In genomic region chr1:39645905-39646759, GRCm38 (mm10) we compare ENCODE assay signal across 10 mouse cellular contexts. TPM values are rescaled to one million over a fixed set of nuclear protein-coding genes. Genes with fewer than 3 reads are reported as not detected.
DNase-seq lines count a peak whose midpoint lies in the region; ATAC-seq and TF ChIP-seq lines count a peak whose summit lies in the region.
"Had no signal": no experiment of that assay in that cellular context is flagged by ENCODE, and none has a peak within 500 bp of the region (broad histone marks: within the 10 kb centered on the region; RNA-seq: fewer than 3 reads in every experiment).

No protein-coding gene starts in this region.

- DNase-seq in embryonic facial prominence, embryonic 10.5 days (ENCODE audit: low spot score), result no peak
- peak; percentile 9 for DNase-seq in spleen, adult 12 weeks (ENCODE audit: low spot score)
- no peak for DNase-seq in spleen, adult 18-20 months
- peak; percentile 44 to 53 for DNase-seq in layer of hippocampus, adult 8-10 months (ENCODE audit: low spot score in 2 of 2)
- DNase-seq in stomach, postnatal 0 days (ENCODE audit: low spot score), result peak; percentile 21
- no peak for DNase-seq in testis, postnatal 10 days (ENCODE audit: low spot score)
- no peak for DNase-seq in urinary bladder, adult 2 months (ENCODE audit: low spot score)
- DNase-seq: lung, embryonic 14.5 days had no signal

- 47% methylated on average over 8 of the region's 8 CpGs for WGBS in embryonic facial prominence, embryonic 13.5 days
- 49% methylated on average over 8 of the region's 8 CpGs for WGBS in embryonic facial prominence, embryonic 10.5 days
- 57% methylated on average over 8 of the region's 8 CpGs for WGBS in stomach, postnatal 0 days

- H3K4me1 ChIP-seq in embryonic facial prominence, embryonic 13.5 days, result peaks cover 16% of the 10 kb centered on the region
- peaks cover 21% of the 10 kb centered on the region for H3K4me1 ChIP-seq in embryonic facial prominence, embryonic 10.5 days
- peaks cover 2% of the 10 kb centered on the region; the same call in 1 of the 2 replicates for H3K4me1 ChIP-seq in stomach, postnatal 0 days (replicated peaks; ENCODE audit: control insufficient read depth, insufficient read depth)

- TF ChIP-seq CTCF in stomach, postnatal 0 days (IDR thresholded peaks at IDR 0.05; ENCODE audit: low read depth), result no peak

- H3K36me3 ChIP-seq in embryonic facial prominence, embryonic 13.5 days, result no peaks in the 10 kb centered on the region
- no peaks in the 10 kb centered on the region for H3K36me3 ChIP-seq in embryonic facial prominence, embryonic 10.5 days (replicated peaks)
- H3K36me3 ChIP-seq in stomach, postnatal 0 days (ENCODE audit: control insufficient read depth, insufficient read depth, low read length), result no peaks in the 10 kb centered on the region

- no peak overlapping the region for H3K4me2 ChIP-seq in embryonic facial prominence, embryonic 13.5 days
- no peak overlapping the region for H3K4me2 ChIP-seq in stomach, postnatal 0 days (replicated peaks; ENCODE audit: low read depth)
- H3K4me2 ChIP-seq: lung, embryonic 14.5 days had no signal

- H3K27ac ChIP-seq in embryonic facial prominence, embryonic 13.5 days, result 0 out of 2 replicates have a peak overlapping the region, but pooled peaks have one; percentile 7
- H3K27ac ChIP-seq in embryonic facial prominence, embryonic 10.5 days (replicated peaks), result no peak overlapping the region
- no peak overlapping the region for H3K27ac ChIP-seq in stomach, postnatal 0 days (replicated peaks)

- ATAC-seq in embryonic facial prominence, embryonic 13.5 days (ENCODE audit: insufficient number of reproducible peaks, insufficient read depth, low FRiP score, low TSS enrichment, low read depth), result no peak
- ATAC-seq in stomach, postnatal 0 days (ENCODE audit: low FRiP score, low TSS enrichment), result no peak

- H3K9ac ChIP-seq in embryonic facial prominence, embryonic 13.5 days, result no peak overlapping the region
- no peak overlapping the region for H3K9ac ChIP-seq in stomach, postnatal 0 days (ENCODE audit: low read length)
- H3K9ac ChIP-seq: lung, embryonic 14.5 days had no signal

- peaks cover 33% of the 10 kb centered on the region for H3K27me3 ChIP-seq in embryonic facial prominence, embryonic 13.5 days
- peaks cover 43% of the 10 kb centered on the region for H3K27me3 ChIP-seq in embryonic facial prominence, embryonic 10.5 days (replicated peaks; ENCODE audit: low read depth, poor library complexity, severe bottlenecking)
- H3K27me3 ChIP-seq in stomach, postnatal 0 days (ENCODE audit: control insufficient read depth, insufficient read depth, low read length), result peaks cover 2% of the 10 kb centered on the region; the same call in 1 of the 2 replicates

- TF ChIP-seq EP300 in stomach, postnatal 0 days (optimal IDR thresholded peaks at IDR 0.05), result no peak

- H3K4me3 ChIP-seq in embryonic facial prominence, embryonic 13.5 days, result no peak overlapping the region
- no peak overlapping the region for H3K4me3 ChIP-seq in embryonic facial prominence, embryonic 10.5 days
- H3K4me3 ChIP-seq in stomach, postnatal 0 days (ENCODE audit: low read depth, low read length), result no peak overlapping the region

- H3K9me3 ChIP-seq in embryonic facial prominence, embryonic 13.5 days, result peaks cover 4% of the 10 kb centered on the region; the same call in 1 of the 2 replicates
- H3K9me3 ChIP-seq in embryonic facial prominence, embryonic 10.5 days, result peaks cover 4% of the 10 kb centered on the region
- H3K9me3 ChIP-seq in stomach, postnatal 0 days (ENCODE audit: control insufficient read depth, low read length), result no peaks in the 10 kb centered on the region

RNA-seq across cellular contexts. Expression of gene Creg2, which starts 5.1 kb away (rescaled TPM):
- polyA plus RNA-seq in embryonic facial prominence, embryonic 13.5 days (2015; fragmentation: Nextera tagmentation; extraction: Ambion mirVana), result 0.21 and 0.22 TPM in 2 replicates
- polyA plus RNA-seq in embryonic facial prominence, embryonic 10.5 days (2016; fragmentation: Nextera tagmentation; extraction: Ambion mirVana), result 0.06 and 0.14 TPM in 2 replicates
- total RNA-seq in layer of hippocampus, adult 8-10 months (2022), result 100 to 1,000 TPM in 2 of 4 experiments, 10 to 100 TPM in 2; 71.1 to 105 (median 89.3) TPM
- 0.22 and 0.30 TPM in 2 replicates for polyA plus RNA-seq in stomach, postnatal 0 days (2015; fragmentation: Nextera tagmentation; extraction: Ambion mirVana)
- polyA plus RNA-seq in urinary bladder, adult 2 months (2012; rRNA removed), result 0.07 and 0.09 TPM in 2 replicates
- total RNA-seq: heart, postnatal 14 days had no signal

Comparison
In these comparisons a context has a peak if more than half of its experiments do, and no peak if none do; other contexts are left out.
1. DNase-seq: peak in spleen, adult 12 weeks (single experiment), layer of hippocampus, adult 8-10 months (2 of 2) and stomach, postnatal 0 days (single experiment); none in embryonic facial prominence, embryonic 10.5 days (single experiment), spleen, adult 18-20 months (0 of 2), testis, postnatal 10 days (single experiment) and urinary bladder, adult 2 months (single experiment).